Mouse (Mus musculus): ENCODE data around the gene Hist1h4f. TPM values are rescaled to one million over a fixed set of nuclear protein-coding genes. Genes with fewer than 3 reads are reported as not detected.
"Not testable (repeated sequence)": the region's sequence is repeated elsewhere in the genome, so short reads cannot be mapped to it uniquely, and the experiment has no call there.

Hist1h4f gene
- polyA plus RNA-seq, 1 experiment from 2014 or later: 0.95 TPM

DNA sequence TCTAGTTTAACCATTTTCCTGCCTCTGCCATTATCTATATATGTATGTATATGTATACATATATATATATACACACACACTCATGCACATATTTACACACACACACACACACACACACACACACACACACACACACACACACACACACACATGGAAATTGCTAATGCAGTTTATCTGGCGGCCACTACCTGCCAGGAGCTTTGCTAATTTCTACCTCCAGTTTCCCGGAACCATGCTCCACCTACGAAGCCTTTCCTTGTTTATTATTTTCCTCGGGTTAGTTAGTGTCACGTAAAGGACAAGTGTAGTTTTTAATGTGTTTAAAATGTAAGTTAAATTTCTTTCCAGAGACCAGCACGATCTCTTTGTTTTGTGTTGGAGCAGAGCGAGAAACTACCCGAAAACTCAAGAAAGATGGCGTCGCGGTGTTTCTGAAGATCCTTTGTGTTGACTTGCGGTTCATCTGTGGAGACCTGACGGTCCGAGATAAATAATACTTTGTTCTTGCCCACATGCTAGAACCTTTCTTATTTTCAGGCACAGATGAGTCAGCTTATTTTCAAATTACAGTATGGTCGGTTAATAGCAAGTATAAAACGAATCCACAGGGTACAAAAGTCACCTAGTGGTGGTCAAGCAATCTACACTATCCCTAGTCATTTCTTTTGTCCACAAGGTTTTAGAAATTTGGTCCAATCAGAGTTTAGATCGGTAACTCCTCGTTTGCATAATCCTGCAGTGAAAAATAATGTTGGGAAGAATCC, 11.4 kb upstream of the Hist1h4f start:
- Histone ChIP-seq H3K9me3 (replicated peaks) (no peaks in the 10 kb centered on the region), H3K4me3 (peak overlapping the region; percentile 52), H3K9ac (peak overlapping the region; percentile 62; the same call in 1 of the 2 replicates), H3K36me3 (no peaks in the 10 kb centered on the region), H3K27me3 (replicated peaks) (no peaks in the 10 kb centered on the region), H3K4me1 (replicated peaks) (no peaks in the 10 kb centered on the region), H3K27ac (ENCODE audit: poor library complexity, severe bottlenecking) (peak overlapping the region; percentile 98), H3K4me2 (peak overlapping the region; percentile 78)
- ATAC-seq (ENCODE audit: insufficient number of reproducible peaks, low FRiP score): peak; percentile 56
- WGBS: 6% methylated on average over 18 of the region's 18 CpGs

DNA sequence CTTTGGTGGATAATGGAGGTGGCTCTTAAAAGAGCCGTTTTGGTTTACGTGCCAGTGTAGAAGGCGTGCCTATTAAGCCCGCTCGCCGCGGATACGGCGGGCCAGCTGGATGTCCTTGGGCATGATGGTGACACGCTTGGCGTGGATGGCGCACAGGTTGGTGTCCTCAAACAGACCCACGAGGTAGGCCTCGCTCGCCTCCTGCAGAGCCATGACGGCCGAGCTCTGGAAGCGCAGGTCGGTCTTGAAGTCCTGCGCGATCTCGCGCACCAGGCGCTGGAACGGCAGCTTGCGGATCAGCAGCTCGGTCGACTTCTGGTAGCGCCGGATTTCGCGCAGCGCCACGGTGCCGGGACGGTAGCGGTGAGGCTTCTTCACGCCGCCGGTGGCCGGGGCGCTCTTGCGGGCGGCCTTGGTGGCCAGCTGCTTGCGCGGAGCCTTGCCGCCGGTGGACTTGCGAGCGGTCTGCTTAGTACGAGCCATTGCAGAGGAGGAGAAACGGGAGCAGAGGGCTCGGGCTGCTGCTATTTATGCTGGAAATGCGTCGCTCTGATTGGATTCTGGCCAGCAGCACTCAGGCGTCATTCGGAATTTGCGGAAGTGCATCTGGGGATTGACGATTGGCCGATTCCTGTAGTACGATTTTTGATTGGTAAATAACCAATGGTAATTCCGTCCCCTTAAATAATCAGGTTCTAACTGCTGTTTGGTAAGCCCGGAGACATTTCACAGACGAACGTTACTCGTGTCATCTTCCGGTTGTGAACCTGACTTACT, 10.6 kb upstream of the Hist1h4f start, which contains the start of gene Hist1h3e:
Gene Hist1h3e (minus strand): TSS at position 487 of the 777 bp plus-strand sequence.
- not testable (repeated sequence) for H3K4me1 ChIP-seq (replicated peaks); H3K9me3 ChIP-seq (replicated peaks); H3K27me3 ChIP-seq (replicated peaks); H3K36me3 ChIP-seq
- Histone ChIP-seq H3K27ac (ENCODE audit: poor library complexity, severe bottlenecking) (peak within 1 kb of the TSS; percentile 98), H3K4me3 (peak within 1 kb of the TSS; percentile 52), H3K4me2 (peak within 1 kb of the TSS; percentile 78), H3K9ac (peak within 1 kb of the TSS; percentile 73)
- under 1% methylated on average over 67 of the region's 67 CpGs for WGBS
- ATAC-seq (ENCODE audit: insufficient number of reproducible peaks, low FRiP score): peak; percentile 93

DNA sequence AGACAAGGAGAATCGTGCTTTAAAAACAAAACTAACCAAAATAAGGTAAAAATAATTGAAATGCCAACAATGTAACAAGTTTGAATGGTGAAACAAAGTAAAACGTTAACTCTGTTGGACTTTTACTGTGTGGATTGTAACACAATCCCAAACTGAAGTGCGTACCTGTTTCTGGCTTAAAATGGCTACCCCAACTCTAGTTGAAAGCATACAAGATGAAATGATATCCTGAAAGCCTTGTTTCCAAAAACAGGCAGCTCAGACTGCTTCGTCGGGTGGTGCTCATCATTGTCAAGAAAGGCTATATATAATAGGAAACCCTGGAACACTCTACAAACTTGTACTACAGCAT, 10.1 kb upstream of the Hist1h4f start:
- Histone ChIP-seq H3K27ac (ENCODE audit: poor library complexity, severe bottlenecking) (peak overlapping the region; percentile 98), H3K9ac (peak overlapping the region; percentile 73), H3K4me2 (peak overlapping the region; percentile 78), H3K4me3 (peak overlapping the region; percentile 52)
- WGBS: 0% methylated on average over 2 of the region's 5 CpGs
- not testable (repeated sequence) for H3K9me3 ChIP-seq (replicated peaks); H3K36me3 ChIP-seq; H3K27me3 ChIP-seq (replicated peaks); ATAC-seq (ENCODE audit: insufficient number of reproducible peaks, low FRiP score); H3K4me1 ChIP-seq (replicated peaks)

DNA sequence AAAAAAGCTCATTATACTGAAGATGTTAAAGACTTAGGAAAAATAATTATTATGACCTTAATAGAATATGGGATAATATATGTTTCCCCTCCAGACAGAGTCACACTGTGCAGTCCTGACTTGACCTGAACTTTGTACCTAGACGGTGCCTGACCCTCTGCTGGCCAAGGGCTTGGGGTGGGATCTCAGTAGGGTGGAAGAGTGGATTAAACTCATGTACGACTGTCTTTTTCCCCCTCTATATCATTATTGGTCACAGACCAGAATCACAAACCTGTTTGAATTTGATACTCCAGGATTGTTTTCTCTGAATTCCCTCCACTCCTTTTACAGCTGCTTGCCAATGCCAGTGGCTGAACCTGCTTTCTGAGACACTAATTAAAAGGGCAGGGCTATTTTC, 9.3 kb upstream of the Hist1h4f start:
- not testable (repeated sequence) for H3K4me3 ChIP-seq; ATAC-seq (ENCODE audit: insufficient number of reproducible peaks, low FRiP score)

DNA sequence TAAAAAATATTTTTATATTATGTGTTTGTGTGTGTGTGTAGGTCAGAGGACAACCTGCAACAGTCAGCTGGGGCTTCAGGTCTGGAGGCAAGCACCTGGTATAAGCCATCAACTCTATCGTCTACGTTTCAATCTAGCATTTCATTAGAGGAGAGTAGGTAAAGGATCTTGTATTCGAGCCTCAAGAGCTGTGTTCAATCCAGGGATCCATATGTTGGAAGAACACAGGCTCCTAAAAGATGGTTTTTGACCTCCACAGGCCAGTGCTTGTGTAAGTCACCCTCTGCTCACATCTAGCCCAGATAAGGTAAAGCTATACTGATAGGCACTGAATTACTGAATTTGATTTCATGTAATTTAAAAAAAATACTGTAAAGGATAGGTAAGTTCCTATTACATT, 5.5 kb upstream of the Hist1h4f start:
- no peak overlapping the region for H3K4me3 ChIP-seq
- no peaks in the 10 kb centered on the region for H3K9me3 ChIP-seq (replicated peaks)
- H3K9ac ChIP-seq: no peak overlapping the region
- ATAC-seq (ENCODE audit: insufficient number of reproducible peaks, low FRiP score): no peak
- H3K27me3 ChIP-seq (replicated peaks): no peaks in the 10 kb centered on the region
- H3K27ac ChIP-seq (ENCODE audit: poor library complexity, severe bottlenecking): peak overlapping the region; percentile 43; the same call in 1 of the 2 replicates
- H3K4me1 ChIP-seq (replicated peaks): peaks cover 5% of the 10 kb centered on the region; the same call in 1 of the 2 replicates
- H3K4me2 ChIP-seq: peak overlapping the region; percentile 34; the same call in 1 of the 2 replicates
- H3K36me3 ChIP-seq: no peaks in the 10 kb centered on the region
- WGBS: 71% methylated on average over 3 of the region's 3 CpGs

More for the DNA sequence above, 9.3 kb upstream of the Hist1h4f start:
- Histone ChIP-seq H3K27ac (ENCODE audit: poor library complexity, severe bottlenecking) (peak overlapping the region; percentile 38; the same call in 1 of the 2 replicates), H3K4me2 (peak overlapping the region; percentile 40)
- not testable (repeated sequence) for H3K27me3 ChIP-seq (replicated peaks); H3K36me3 ChIP-seq; H3K9me3 ChIP-seq (replicated peaks); H3K9ac ChIP-seq; H3K4me1 ChIP-seq (replicated peaks)
- WGBS: 38% methylated on average over 2 of the region's 2 CpGs

DNA sequence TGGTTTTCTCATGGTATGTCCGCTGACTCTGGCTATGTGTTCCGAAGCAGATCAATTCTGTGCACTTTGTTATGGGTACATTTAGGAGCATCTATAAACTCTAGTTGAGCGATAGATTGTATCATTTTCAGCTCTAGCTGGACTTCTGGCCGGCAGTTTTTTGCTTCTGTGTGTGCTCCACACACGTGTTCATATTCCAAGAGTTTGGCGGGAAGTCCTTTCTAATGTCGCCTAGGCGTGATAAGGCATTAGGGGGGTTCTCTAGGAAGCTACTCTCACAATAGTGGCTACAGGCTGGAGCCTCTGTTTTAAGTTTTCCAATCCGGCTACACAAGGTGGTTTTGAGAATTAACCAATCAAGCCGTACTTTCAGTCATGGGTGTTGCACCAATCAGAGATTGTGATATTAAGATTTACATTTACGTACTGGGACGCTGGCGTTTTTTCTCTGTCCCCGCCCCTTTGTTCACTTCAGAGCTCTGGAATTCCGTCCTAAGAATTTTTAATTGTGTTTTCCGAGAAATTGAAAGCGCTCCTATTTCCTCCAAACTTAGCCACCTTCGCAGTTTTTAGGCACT, 4.5 kb upstream of the Hist1h4f start:
- H3K9me3 ChIP-seq (replicated peaks): no peaks in the 10 kb centered on the region
- peak; percentile 69 for ATAC-seq (ENCODE audit: insufficient number of reproducible peaks, low FRiP score)
- peak overlapping the region; percentile 98 for H3K9ac ChIP-seq
- H3K4me2 ChIP-seq: peak overlapping the region; percentile 100
- H3K4me3 ChIP-seq: peak overlapping the region; percentile 71
- H3K27ac ChIP-seq (ENCODE audit: poor library complexity, severe bottlenecking): peak overlapping the region; percentile 99
- no peaks in the 10 kb centered on the region for H3K27me3 ChIP-seq (replicated peaks)
- H3K4me1 ChIP-seq (replicated peaks): peaks cover 5% of the 10 kb centered on the region; the same call in 1 of the 2 replicates
- under 1% methylated on average over 18 of the region's 18 CpGs for WGBS
- H3K36me3 ChIP-seq: no peaks in the 10 kb centered on the region

DNA sequence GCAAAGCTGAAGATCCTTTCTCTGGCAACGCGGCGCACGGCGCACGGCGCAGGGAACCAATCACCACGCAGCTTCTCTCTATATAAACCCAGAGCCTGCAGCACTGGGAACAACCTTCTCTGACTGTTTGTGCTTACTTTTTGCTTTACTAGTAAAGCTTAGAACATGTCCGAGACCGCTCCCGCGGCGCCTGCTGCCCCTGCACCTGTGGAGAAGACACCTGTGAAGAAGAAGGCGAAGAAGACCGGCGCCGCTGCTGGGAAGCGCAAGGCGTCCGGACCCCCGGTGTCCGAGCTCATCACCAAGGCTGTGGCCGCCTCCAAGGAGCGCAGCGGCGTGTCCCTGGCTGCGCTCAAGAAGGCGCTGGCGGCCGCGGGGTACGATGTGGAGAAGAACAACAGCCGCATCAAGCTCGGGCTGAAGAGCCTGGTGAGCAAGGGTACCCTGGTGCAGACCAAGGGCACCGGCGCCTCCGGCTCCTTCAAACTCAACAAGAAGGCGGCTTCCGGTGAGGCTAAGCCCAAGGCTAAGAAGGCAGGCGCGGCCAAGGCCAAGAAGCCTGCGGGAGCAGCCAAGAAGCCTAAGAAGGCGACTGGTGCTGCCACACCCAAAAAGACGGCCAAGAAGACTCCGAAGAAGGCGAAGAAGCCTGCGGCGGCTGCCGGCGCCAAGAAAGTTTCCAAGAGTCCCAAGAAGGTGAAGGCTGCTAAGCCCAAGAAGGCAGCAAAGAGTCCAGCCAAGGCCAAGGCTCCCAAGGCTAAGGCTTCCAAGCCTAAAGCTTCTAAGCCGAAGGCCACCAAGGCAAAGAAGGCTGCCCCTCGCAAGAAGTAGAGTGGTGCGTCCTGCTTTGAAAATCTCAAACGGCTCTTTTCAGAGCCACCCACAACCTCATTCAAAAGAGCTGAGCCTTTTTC, 3.7 kb upstream of the Hist1h4f start:
- Histone ChIP-seq H3K4me3 (peak overlapping the region; percentile 71), H3K27ac (ENCODE audit: poor library complexity, severe bottlenecking) (peak overlapping the region; percentile 99), H3K4me1 (replicated peaks) (peaks cover 9% of the 10 kb centered on the region), H3K27me3 (replicated peaks) (no peaks in the 10 kb centered on the region), H3K9ac (peak overlapping the region; percentile 98), H3K4me2 (peak overlapping the region; percentile 100), H3K36me3 (no peaks in the 10 kb centered on the region), H3K9me3 (replicated peaks) (no peaks in the 10 kb centered on the region)
- under 1% methylated on average over 54 of the region's 54 CpGs for WGBS
- peak; percentile 86 for ATAC-seq (ENCODE audit: insufficient number of reproducible peaks, low FRiP score)

DNA sequence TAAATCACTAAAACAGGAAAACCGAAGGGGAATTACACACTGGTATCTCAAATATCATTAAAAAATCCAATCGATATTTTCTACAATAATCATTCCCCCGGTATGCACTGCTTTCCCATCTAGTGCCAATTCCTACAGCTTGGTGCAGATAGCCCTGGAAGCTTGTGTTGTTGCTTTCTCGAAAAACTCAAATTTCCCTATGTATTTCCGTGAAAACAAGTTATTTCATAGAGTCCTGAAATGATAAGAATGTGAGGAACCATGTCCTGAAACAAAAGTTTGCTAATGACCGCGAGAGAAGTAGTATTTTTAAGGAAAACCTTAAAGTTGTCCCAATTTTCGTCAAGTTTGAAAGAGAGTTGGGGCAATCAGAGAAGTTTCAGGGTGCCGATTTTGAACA, 2.9 kb upstream of the Hist1h4f start:
- no peak for ATAC-seq (ENCODE audit: insufficient number of reproducible peaks, low FRiP score)
- 25% methylated on average over 9 of the region's 9 CpGs for WGBS
- Histone ChIP-seq H3K4me3 (peak overlapping the region; percentile 71), H3K9me3 (replicated peaks) (no peaks in the 10 kb centered on the region), H3K4me2 (peak overlapping the region; percentile 100), H3K27me3 (replicated peaks) (no peaks in the 10 kb centered on the region), H3K27ac (ENCODE audit: poor library complexity, severe bottlenecking) (peak overlapping the region; percentile 99), H3K36me3 (no peaks in the 10 kb centered on the region), H3K9ac (peak overlapping the region; percentile 98), H3K4me1 (replicated peaks) (peaks cover 9% of the 10 kb centered on the region)

DNA sequence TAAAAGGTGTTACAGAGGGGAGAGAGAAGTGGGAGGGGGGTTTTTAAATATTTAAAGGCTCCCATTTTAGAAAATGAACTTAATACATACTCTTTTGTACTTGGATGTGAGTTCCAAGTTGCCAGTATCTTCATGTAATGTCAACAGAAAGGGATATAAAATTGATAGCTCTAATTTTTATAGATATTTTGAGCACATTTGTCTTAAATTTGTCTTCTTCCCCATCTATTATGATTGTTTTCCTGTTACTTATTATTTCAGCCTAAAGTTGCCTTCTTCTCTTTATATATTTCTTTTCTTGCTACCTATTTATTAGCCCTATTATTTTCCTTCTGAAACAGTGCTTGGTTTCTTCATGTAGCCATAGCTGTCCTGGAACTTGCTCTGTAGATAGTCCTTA, 1.5 kb upstream of the Hist1h4f start, which contains the start of gene Hist1h1d:
Gene Hist1h1d (plus strand): TSS at position 301 of the 400 bp plus-strand sequence.
- peak within 1 kb of the TSS; percentile 7; the same call in 1 of the 2 replicates for H3K4me2 ChIP-seq
- no peaks in the 10 kb centered on the region for H3K36me3 ChIP-seq
- no peak within 1 kb of the TSS for H3K4me3 ChIP-seq
- H3K27ac ChIP-seq (ENCODE audit: poor library complexity, severe bottlenecking): peak within 1 kb of the TSS; percentile 99
- H3K27me3 ChIP-seq (replicated peaks): no peaks in the 10 kb centered on the region
- H3K4me1 ChIP-seq (replicated peaks): peaks cover 9% of the 10 kb centered on the region
- H3K9ac ChIP-seq: no peak within 1 kb of the TSS
- no peak for ATAC-seq (ENCODE audit: insufficient number of reproducible peaks, low FRiP score)
- no peaks in the 10 kb centered on the region for H3K9me3 ChIP-seq (replicated peaks)

Data from heart, embryonic 12.5 days (tissue).